Mouse (Mus musculus) kidney, embryonic 15.5 days (tissue): ENCODE measurements around the gene A830005F24Rik. TPM values are rescaled to one million over a fixed set of nuclear protein-coding genes. Genes with fewer than 3 reads are reported as not detected.
A peak's percentile ranks its signal among the peaks of the same experiment; 100 is the strongest.

ENCODE experiments used
- ATAC-seq: fragments of 200-750 bp; cut with Nextera tagmentation; replicated peaks from 2 replicates; pipeline ENCODE4 v1.8.0; 2017; ENCODE audit warnings: moderate TSS enrichment; ENCODE audit not compliant: low FRiP score
- H3K27ac ChIP-seq: fragments of 300-500 bp; sonication (generic); 2 replicates; pipeline ENCODE4 v1.5.1; 2015; ENCODE audit warnings: mild to moderate bottlenecking, inconsistent platforms
- H3K27me3 ChIP-seq: fragments of 300-500 bp; sonication (generic); 2 replicates; pipeline ENCODE4 v1.6.1; 2015; ENCODE audit warnings: inconsistent platforms
- H3K36me3 ChIP-seq: fragments of 300-500 bp; sonication (generic); 2 replicates; pipeline ENCODE4 v1.6.1; 2015; ENCODE audit warnings: inconsistent platforms
- H3K4me1 ChIP-seq: fragments of 300-500 bp; sonication (generic); 2 replicates; pipeline ENCODE4 v1.6.1; 2015; ENCODE audit warnings: inconsistent platforms
- H3K4me2 ChIP-seq: fragments of 300-500 bp; sonication (generic); 2 replicates; pipeline ENCODE4 v1.6.1; 2015; ENCODE audit warnings: moderate library complexity, mild to moderate bottlenecking, inconsistent platforms
- H3K4me3 ChIP-seq: fragments of 300-500 bp; sonication (generic); replicated peaks from 2 replicates; pipeline ENCODE4 v1.5.1; 2015; ENCODE audit warnings: mild to moderate bottlenecking, inconsistent platforms
- H3K9ac ChIP-seq: fragments of 300-500 bp; sonication (generic); 2 replicates; pipeline ENCODE4 v1.6.1; 2015; ENCODE audit warnings: mild to moderate bottlenecking, inconsistent platforms
- H3K9me3 ChIP-seq: fragments of 300-500 bp; sonication (generic); replicated peaks from 2 replicates; pipeline ENCODE4 v1.6.1; 2016; ENCODE audit warnings: inconsistent platforms
- WGBS: fragments of 180-500 bp; shearing (Covaris S2); methylation state at CpG from one replicate; pipeline ENCODE4 v1.1.7; 2015; ENCODE audit warnings: mixed read lengths; 5-methylcytosine and 5-hydroxymethylcytosine counted together
- microRNA counts: library from miRNA; unstranded; fragments of <30 nt; microRNA quantifications from one replicate; lab custom pipeline; 2016
- microRNA-seq: library from miRNA; unstranded; fragments of <30 nt; microRNA quantifications from one replicate; pipeline ENCODE4, GENCODE M21; 2016
- polyA plus RNA-seq: library from polyadenylated mRNA; unstranded; fragments of >200 nt; fragmentation: Nextera tagmentation; extraction: Ambion mirVana; gene quantifications from 2 replicates; pipeline ENCODE4 v1.2.1, GENCODE M21; 2015

The A830005F24Rik gene
- polyA plus RNA-seq, 1 experiment from 2014 or later: 1.2 TPM

DNA sequence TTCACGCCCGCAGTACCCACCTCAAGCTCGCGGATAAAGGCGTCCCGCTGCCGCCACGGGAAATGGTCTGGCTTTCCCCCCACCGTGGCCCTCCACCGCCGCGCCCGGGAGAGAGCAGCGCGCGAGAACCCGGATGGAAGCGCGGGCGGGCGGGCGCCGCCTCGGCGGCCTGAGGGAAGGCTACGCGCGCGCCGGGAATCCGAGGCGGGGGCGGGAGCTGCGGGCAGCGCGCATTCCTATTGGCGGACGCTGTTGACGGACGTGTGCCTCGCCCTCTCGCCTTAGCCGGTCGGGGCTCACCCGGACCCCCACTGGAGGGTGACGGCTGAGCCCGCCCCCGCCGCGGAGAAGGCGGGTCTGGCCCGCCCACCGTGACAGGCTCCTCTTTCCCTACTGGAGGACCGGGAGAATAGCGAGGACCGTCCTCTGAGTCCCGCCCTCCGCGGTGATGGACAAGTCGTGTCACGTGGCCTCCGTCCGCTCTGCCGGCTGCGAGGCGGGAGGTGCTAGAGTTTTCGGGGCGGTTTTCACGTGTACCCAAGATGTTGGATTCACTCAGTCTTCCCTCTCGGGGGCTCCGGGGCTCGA lies 33.1 kb downstream of the A830005F24Rik start:
- peak overlapping the region; percentile 99 for H3K9ac ChIP-seq
- H3K27ac ChIP-seq: peak overlapping the region; percentile 100
- H3K27me3 ChIP-seq: no peaks in the 10 kb centered on the region
- no peaks in the 10 kb centered on the region for H3K9me3 ChIP-seq
- peak overlapping the region; percentile 95 for H3K4me3 ChIP-seq
- WGBS: 0% methylated on average over 60 of the region's 72 CpGs
- no peaks in the 10 kb centered on the region for H3K36me3 ChIP-seq
- peaks cover 26% of the 10 kb centered on the region for H3K4me1 ChIP-seq
- peak; percentile 98 for ATAC-seq
- H3K4me2 ChIP-seq: peak overlapping the region; percentile 63

DNA sequence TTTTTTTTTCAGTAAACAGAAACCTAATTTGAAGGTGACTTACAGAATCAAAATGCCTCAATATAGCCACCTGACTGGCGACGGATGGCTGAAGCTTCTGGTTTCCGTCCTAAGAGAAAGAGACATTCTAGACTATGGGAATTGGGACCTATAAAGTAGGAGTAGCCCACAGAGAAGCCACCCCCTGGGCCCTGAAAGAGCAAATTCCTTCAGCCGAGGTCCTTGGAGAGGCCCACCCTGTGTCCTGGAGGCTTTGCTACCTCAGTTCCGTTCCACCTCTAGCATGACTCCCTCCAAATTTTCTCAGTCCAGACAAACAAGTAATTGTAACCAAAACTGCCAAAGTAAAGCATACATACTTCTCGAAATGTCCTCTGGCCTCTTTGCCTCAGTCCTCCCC lies 34.3 kb downstream of the A830005F24Rik start:
- Histone ChIP-seq H3K4me1 (peaks cover 31% of the 10 kb centered on the region), H3K27ac (no peak overlapping the region), H3K36me3 (no peaks in the 10 kb centered on the region), H3K9ac (no peak overlapping the region), H3K4me2 (no peak overlapping the region), H3K9me3 (no peaks in the 10 kb centered on the region), H3K4me3 (no peak overlapping the region), H3K27me3 (no peaks in the 10 kb centered on the region)
- WGBS: 93% methylated on average over 6 of the region's 6 CpGs
- ATAC-seq: no peak

DNA sequence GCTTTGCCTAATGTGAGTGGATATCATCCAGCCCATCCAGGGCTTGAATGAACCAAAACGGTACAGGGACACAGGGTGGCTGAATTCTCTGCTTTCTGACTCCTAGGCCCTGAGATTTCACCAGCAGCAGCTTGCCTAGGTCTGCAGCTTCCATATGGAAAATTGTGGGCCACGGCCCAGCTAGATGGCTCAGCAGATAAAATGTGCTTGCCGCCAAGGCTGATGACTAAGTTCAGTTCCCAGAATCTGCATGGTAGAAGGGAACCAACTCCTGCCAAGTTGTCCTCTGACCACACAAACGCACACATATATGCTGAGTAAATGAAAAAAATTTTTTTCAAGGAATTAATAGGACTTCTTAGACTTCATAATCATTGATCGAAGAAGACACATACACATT lies 34.9 kb downstream of the A830005F24Rik start:
- Histone ChIP-seq H3K4me3 (no peak overlapping the region), H3K9ac (no peak overlapping the region), H3K36me3 (no peaks in the 10 kb centered on the region), H3K9me3 (no peaks in the 10 kb centered on the region), H3K27me3 (no peaks in the 10 kb centered on the region), H3K27ac (no peak overlapping the region), H3K4me1 (peaks cover 35% of the 10 kb centered on the region), H3K4me2 (no peak overlapping the region)
- 87% methylated on average over 5 of the region's 5 CpGs for WGBS
- no peak for ATAC-seq

DNA sequence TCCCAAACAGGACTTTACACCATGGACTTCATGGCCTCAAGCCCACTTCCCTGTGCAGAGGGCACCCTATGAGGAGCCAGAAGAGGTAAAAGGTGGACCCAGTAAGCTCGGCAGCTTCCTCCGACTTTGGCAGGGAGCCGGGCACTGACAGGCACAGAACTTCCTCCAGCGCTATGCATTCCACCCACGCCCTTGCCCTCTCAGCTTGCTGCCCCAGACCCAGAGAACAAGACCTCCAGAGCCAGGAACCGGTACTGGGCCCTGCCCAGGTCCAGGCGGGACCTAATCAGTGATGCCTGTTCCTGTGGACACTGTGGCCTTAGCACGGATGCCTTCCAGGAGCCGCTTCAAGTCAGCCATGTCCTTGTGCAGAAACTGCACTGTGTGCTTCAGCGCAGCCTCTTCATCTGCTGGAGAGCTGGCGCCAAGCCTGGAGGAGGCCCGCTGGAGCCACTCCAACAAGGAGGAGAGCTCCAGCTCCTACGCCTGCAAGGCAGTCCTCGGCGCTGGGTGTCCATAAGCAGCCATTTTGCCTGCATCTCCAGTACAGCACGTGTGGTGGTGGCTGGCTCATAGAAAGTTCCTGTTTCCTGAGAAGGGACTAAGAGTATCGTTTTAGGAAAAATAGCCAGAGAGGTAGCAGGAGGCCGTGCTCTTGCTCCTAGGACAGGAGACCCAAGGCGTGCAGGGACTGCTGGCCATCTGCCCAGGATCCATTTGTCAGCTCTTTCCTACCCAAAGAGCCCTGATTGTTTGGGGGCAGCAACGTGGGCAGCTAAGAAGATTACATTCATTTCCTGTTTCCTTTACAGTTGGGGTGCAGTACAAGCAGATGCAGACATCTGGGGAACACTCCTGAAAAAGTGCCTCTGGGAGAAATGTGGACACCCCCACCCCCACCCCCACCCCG lies 39.1 kb downstream of the A830005F24Rik start:
- peak overlapping the region; percentile 26 for H3K4me2 ChIP-seq
- no peaks in the 10 kb centered on the region for H3K27me3 ChIP-seq
- peaks cover 24% of the 10 kb centered on the region for H3K4me1 ChIP-seq
- no peaks in the 10 kb centered on the region for H3K36me3 ChIP-seq
- 56% methylated on average over 21 of the region's 21 CpGs for WGBS
- ATAC-seq: peak; percentile 80
- peak overlapping the region; percentile 11; the same call in 1 of the 2 replicates for H3K4me3 ChIP-seq
- no peak overlapping the region for H3K9ac ChIP-seq
- H3K9me3 ChIP-seq: no peaks in the 10 kb centered on the region
- H3K27ac ChIP-seq: peak overlapping the region; percentile 93

DNA sequence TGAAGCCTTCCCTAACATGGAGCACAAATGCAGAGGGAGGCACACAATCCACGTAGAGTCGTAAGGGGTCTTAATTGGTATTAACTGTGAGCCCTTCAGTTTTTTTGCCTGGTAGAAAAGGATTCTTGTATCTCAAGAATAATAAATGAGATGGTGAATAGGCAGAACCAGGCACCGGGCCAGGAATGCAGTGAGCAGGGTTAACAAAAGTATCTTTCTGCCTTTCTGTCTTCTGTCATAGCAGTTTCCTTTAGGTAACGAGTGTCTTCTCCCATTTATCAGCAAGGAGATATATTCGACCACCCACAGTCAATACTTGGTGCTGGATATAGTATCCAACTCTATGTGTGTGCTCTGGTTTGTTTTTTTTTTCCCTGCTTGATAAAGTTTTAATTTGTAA lies 40.1 kb downstream of the A830005F24Rik start:
- 73% methylated on average over 5 of the region's 5 CpGs for WGBS
- H3K4me2 ChIP-seq: no peak overlapping the region
- H3K9me3 ChIP-seq: no peaks in the 10 kb centered on the region
- H3K4me3 ChIP-seq: no peak overlapping the region
- peak overlapping the region; percentile 93 for H3K27ac ChIP-seq
- no peak overlapping the region for H3K9ac ChIP-seq
- ATAC-seq: no peak
- no peaks in the 10 kb centered on the region for H3K27me3 ChIP-seq
- H3K36me3 ChIP-seq: no peaks in the 10 kb centered on the region
- H3K4me1 ChIP-seq: peaks cover 24% of the 10 kb centered on the region

DNA sequence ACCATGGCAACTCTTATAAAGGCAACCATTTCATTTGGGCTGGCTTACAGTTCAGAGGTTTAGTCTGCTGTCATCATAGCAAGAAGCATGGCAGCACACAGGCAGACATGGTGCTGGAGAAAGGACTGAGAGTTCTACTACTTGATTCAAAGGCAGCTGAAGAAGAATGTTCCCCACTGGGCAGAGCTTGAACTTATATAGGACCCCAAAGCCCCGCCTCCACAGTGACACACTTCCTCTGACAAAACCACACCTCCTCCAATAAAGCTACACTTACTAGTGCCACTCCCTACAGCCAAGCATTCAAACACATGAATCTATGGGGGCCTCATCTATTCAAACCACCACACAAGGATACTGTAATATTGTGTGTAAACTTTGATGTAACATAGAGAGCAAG lies 41.2 kb downstream of the A830005F24Rik start:
- Histone ChIP-seq H3K9me3 (no peaks in the 10 kb centered on the region), H3K27me3 (no peaks in the 10 kb centered on the region), H3K4me1 (peaks cover 24% of the 10 kb centered on the region), H3K27ac (no peak overlapping the region), H3K36me3 (no peaks in the 10 kb centered on the region), H3K4me3 (no peak overlapping the region), H3K4me2 (no peak overlapping the region), H3K9ac (no peak overlapping the region)
- ATAC-seq: no peak
- WGBS: 83% methylated on average over 1 of the region's 1 CpGs

DNA sequence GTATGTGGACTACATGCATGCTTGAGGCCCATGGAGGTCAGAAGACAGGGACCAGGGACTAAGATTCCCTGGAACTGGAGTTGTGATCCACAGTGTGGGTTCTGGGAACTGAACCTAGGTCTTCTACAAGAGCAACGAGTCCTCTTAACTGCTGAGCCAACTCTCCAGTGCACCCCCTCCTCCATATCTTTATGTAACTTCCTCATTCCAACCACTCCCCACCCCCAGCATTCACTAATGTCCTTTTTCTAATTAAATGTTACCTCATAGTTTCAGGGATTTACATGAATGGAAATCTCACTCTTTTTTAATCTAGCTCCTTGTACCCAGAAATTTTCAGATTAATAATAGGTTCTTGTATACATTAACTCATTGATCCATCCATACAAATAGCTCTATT lies 42.6 kb downstream of the A830005F24Rik start:
- WGBS: 66% methylated on average over 1 of the region's 1 CpGs

DNA sequence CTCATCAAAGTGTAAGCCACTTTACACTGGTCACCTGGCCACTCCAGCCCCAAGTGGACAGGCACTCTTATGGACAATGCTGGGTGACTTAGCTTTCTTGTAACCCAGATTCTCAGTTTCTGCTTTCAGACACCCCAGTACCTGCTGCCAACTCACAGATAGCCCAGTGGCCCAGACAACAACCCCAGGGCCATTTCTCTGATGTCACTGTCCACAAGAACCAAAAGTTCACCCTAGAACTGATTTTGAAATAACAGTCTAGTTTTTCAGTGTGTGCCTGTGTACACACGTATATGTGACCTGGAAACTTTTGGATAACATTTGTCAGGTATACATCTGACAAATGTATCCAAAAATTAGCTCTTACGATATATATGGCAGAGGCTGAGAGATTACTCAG lies 48.1 kb downstream of the A830005F24Rik start:
- peaks cover 12% of the 10 kb centered on the region for H3K4me1 ChIP-seq
- ATAC-seq: no peak
- H3K9me3 ChIP-seq: no peaks in the 10 kb centered on the region
- no peak overlapping the region for H3K4me3 ChIP-seq
- no peak overlapping the region for H3K4me2 ChIP-seq
- H3K9ac ChIP-seq: no peak overlapping the region
- 88% methylated on average over 2 of the region's 2 CpGs for WGBS
- H3K27me3 ChIP-seq: no peaks in the 10 kb centered on the region
- H3K36me3 ChIP-seq: no peaks in the 10 kb centered on the region
- no peak overlapping the region for H3K27ac ChIP-seq

More for the DNA sequence above, 42.6 kb downstream of the A830005F24Rik start:
- no peak overlapping the region for H3K27ac ChIP-seq
- H3K4me3 ChIP-seq: no peak overlapping the region
- H3K9me3 ChIP-seq: no peaks in the 10 kb centered on the region
- no peak overlapping the region for H3K4me2 ChIP-seq
- peaks cover 24% of the 10 kb centered on the region for H3K4me1 ChIP-seq
- H3K36me3 ChIP-seq: no peaks in the 10 kb centered on the region
- no peaks in the 10 kb centered on the region for H3K27me3 ChIP-seq
- H3K9ac ChIP-seq: no peak overlapping the region
- ATAC-seq: no peak

DNA sequence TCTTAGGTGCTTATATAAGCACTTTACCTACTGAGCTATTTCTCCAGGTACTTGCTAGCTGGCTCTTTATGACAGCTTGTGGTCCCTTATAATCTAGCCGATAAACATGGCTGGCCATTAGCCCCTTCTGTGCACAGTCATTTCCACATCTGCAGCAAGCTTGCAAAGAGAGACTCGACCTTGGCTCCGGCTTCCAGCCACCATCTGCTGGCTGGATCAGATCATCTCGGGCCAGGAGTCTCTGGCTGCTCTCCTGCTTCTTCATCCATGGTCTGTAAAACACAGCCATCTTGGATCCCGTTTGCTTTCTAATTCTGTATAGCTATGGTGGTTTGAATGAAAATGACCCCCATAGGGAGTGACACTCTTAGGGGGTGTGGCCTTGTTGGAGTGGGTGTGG lies 49.0 kb downstream of the A830005F24Rik start:
- Histone ChIP-seq H3K9me3 (no peaks in the 10 kb centered on the region), H3K36me3 (no peaks in the 10 kb centered on the region), H3K4me1 (peaks cover 16% of the 10 kb centered on the region), H3K4me3 (no peak overlapping the region), H3K27me3 (no peaks in the 10 kb centered on the region), H3K27ac (no peak overlapping the region), H3K9ac (no peak overlapping the region), H3K4me2 (no peak overlapping the region)
- WGBS: 89% methylated on average over 5 of the region's 5 CpGs
- no peak for ATAC-seq

MicroRNAs within 50 kb of the gene (microRNA counts, 519-probe panel; counts per million panel counts)
- 4,364 counts per million, percentile 99 among the panel's probes with 10 or more counts for microRNA mmu-let-7a (lab: Ali Mortazavi, UCI)
- microRNA mmu-let-7d (lab: Ali Mortazavi, UCI): 4,427 counts per million, percentile 99 among the panel's probes with 10 or more counts
- 3,996 counts per million, percentile 95 among the panel's probes with 10 or more counts for microRNA mmu-let-7f (lab: Ali Mortazavi, UCI)

Small RNAs within 50 kb of the gene (microRNA-seq; reads per million reads assigned to microRNA genes)
- gene Gm24111 (not detected), gene Mirlet7a-1 (193 reads per million, percentile 65 among the genes with 10 or more reads in this experiment), gene Mirlet7d (14,497 reads per million, percentile 96 among the genes with 10 or more reads in this experiment), gene Mirlet7f-1 (not detected)

Other genes with a start within 250 kb of the A830005F24Rik start
- gene Zfp169, start 119 bp upstream of the A830005F24Rik start, polyA plus RNA-seq: 3.5 and 3.9 TPM in 2 replicates
- 10.6 and 11.1 TPM in 2 replicates for gene Ptpdc1, start 112.1 kb downstream of the A830005F24Rik start, polyA plus RNA-seq
- gene Barx1, start 149.4 kb downstream of the A830005F24Rik start, polyA plus RNA-seq: 0.10 and 0.12 TPM in 2 replicates